Mouse (Mus musculus) cerebellum, postnatal 25 days (tissue): ENCODE measurements around the gene Wnt10b.
A peak's percentile ranks its signal among the peaks of the same experiment; 100 is the strongest.

ENCODE experiments used
- DNase-seq, 2 experiments: peaks; one replicate each; pipeline ENCODE4 v3.0.0; 2021; ENCODE audit warnings: mixed read lengths in 2 of 2

Wnt10b gene

DNA sequence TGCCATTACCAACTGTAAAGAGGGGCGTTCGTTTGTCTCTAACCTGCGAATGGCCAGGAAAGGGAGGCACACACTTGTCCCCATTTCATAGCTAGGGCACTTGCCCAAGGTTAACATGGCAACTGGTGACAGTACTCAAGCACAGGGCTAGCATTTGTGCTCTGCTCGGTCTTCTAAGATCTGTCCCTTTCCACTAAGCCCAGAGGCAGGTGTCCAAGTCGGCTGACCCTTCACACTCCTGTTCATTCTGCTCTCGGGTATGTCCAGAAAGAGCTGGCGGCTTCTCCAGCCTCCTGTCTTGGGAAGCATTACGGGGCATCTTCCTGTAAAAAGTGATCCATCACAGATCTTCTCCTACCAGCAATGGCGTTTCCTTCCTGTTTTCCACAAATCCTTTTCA, 49.6 kb downstream of the Wnt10b start:
- DNase-seq: peak in 1 of 2 experiments; percentile 24

DNA sequence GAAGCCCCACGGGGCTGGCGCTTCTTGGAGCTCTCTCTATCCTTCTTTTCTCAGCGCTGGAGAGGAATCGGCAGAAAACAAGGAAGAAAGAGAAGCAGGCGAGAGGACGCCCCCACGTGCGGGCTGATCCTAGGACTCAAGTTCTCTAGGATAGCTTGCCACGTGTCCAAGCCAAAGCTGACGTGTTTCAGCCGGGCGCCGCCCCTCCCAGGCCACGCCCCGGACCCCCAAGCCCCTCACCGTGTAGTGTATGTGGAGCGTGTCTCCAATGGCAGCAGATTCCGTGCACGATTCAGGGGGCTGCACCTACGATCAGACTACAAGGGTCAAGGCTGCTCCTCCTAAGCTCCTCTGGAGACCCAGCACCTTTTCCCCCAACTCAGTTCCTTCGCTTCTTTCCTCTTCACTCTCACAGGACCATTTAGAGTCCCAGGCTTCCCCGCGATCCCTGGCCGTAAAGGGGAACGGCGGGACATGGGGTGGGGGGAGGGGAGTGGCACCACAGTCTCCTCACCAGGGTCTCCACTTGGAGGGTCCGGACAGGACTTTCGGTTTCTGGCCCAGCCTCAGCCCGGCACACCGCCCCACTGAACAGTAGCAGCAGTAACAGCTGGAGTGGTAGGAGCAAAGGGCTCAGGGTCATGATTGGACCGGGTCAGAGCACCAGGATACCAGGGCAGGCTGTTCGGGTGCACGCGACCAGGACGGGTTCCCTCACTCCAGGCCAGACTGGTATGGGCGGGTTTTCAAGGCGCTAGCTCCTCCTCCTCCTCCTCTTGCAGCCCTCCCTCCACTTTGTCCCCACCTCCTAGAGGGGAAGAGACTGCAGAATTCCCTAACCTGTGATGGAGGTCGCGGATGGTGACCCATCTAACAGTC, 50.3 kb downstream of the Wnt10b start, which contains the start of gene Fkbp11:
TSS of gene Fkbp11 (minus strand) at position 756 of the 879 bp plus-strand sequence.
- DNase-seq: peak; percentile 53 to 64

DNA sequence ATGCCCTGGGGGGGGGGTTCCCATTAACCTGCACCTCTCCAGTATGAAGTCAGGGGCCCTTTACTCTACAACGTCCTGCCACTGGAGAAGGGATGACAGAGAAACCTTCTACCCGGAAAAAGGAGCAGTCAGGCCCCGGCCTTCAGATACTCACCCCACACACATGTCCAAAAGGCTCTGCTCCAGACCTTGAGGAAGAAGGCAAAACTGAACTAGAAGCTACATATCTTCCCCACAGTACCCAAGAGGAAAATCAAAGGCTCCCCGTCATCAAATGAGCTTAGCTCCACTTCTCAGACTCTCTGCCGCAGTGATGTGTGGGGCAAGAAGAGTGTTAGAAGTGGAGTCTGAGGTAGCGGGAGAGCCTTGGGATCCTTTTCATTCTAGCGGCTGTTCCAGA, 51.2 kb downstream of the Wnt10b start:
- no peak for DNase-seq

DNA sequence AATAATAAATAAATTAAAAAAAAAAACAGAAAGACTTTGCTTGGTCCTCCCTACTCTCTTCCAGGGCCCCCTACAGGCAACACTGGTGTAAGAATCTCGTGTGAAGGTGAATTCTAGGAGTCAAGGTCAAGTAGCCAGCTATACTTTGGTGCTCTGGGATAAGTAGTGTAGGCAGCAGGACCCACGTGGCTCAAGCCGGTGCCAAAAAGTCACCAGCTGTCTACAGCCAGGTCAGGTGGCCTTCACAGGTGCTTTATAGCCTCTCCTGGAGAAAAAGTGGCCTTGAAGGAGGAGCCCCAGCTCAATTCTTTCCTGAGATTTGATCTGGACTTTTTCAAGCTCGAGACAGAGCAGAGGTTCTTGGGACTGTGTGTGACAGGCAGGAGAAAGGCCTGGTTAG, 51.9 kb downstream of the Wnt10b start:
- no peak for DNase-seq

GRCm38 (mm10) chr15:98724441-98724840, 53.5 kb downstream of the Wnt10b start:
- no peak for DNase-seq

GRCm38 (mm10) chr15:98722854-98723253, 55.1 kb downstream of the Wnt10b start:
- DNase-seq: no peak

GRCm38 (mm10) chr15:98722191-98722590, 55.8 kb downstream of the Wnt10b start:
- DNase-seq: no peak
